Mouse (Mus musculus) frontal cortex, adult 2 months (tissue): ENCODE results near the gene Acvr1b. TPM values are rescaled to one million over a fixed set of nuclear protein-coding genes. Genes with fewer than 3 reads are reported as not detected.

Experiments
- polyA plus RNA-seq: library from polyadenylated mRNA; depleted of rRNA; stranded (reverse); fragments of >200 nt; gene quantifications from 2 replicates; pipeline ENCODE4 v1.2.3, GENCODE M21; 2012; rRNA removed

Gene Acvr1b
- polyA plus RNA-seq, 1 experiment: 68.6 TPM

Other genes with a start within 250 kb of the Acvr1b start
- not detected in 2 replicates for gene Gm47841, start 126.7 kb upstream of the Acvr1b start, polyA plus RNA-seq
- 1.2 and 1.3 TPM in 2 replicates for gene Fignl2, start 95.5 kb upstream of the Acvr1b start, polyA plus RNA-seq
- not detected in 2 replicates for gene Ankrd33, start 58.3 kb upstream of the Acvr1b start, polyA plus RNA-seq
- 20.7 and 22.4 TPM in 2 replicates for gene Acvrl1, start 45.5 kb upstream of the Acvr1b start, polyA plus RNA-seq
- gene Grasp, start 50.1 kb downstream of the Acvr1b start, polyA plus RNA-seq: 43.9 and 53.5 TPM in 2 replicates
- 80.9 and 169 TPM in 2 replicates for gene Nr4a1, start 80.2 kb downstream of the Acvr1b start, polyA plus RNA-seq
- 50.2 and 58.3 TPM in 2 replicates for gene Atg101, start 110.2 kb downstream of the Acvr1b start, polyA plus RNA-seq
- 0.27 and 0.52 TPM in 2 replicates for gene 6030408B16Rik, start 119.1 kb downstream of the Acvr1b start, polyA plus RNA-seq
- 2.0 and 3.3 TPM in 2 replicates for gene Krt80, start 196.1 kb downstream of the Acvr1b start, polyA plus RNA-seq
- gene Krt7, start 237.0 kb downstream of the Acvr1b start, polyA plus RNA-seq: 0.34 and 1.0 TPM in 2 replicates